Mouse (Mus musculus) C2C12 (cell line): ENCODE measurements at regions not wholly inside any gene's neighbourhood (a gene's known extent, or its start where the extent isn't known, plus 50 kb on each side); places are given as distances from the start of the nearest gene placed in this dataset.

Source experiments
- H3K27me3 ChIP-seq: one replicate; pipeline ENCODE4 v1.6.1; 2011; ENCODE audit not compliant: control insufficient read depth, insufficient read depth, insufficient read length
- H3K36me3 ChIP-seq: one replicate; pipeline ENCODE4 v1.6.1; 2011; ENCODE audit not compliant: control insufficient read depth, insufficient read depth
- H3K4me3 ChIP-seq: one replicate; pipeline ENCODE4 v1.5.1; 2011; ENCODE audit warnings: mild to moderate bottlenecking, control low read depth; ENCODE audit not compliant: poor library complexity, insufficient read depth, severe bottlenecking
- H3K79me2 ChIP-seq: one replicate; pipeline ENCODE4 v1.6.1; 2011; ENCODE audit not compliant: control insufficient read depth, insufficient read depth
- H3K79me3 ChIP-seq: one replicate; pipeline ENCODE4 v1.6.1; 2011; ENCODE audit warnings: low read depth, control low read depth
- H3ac ChIP-seq: one replicate; pipeline ENCODE3; 2011; ENCODE audit warnings: low read depth; ENCODE audit not compliant: control insufficient read depth, insufficient read length
- CEBPB ChIP-seq: IDR thresholded peaks from one replicate; pipeline ENCODE4 v1.6.1; 2011; ENCODE audit warnings: low read depth, mild to moderate bottlenecking, control low read depth, moderate library complexity
- CTCF ChIP-seq: IDR thresholded peaks from one replicate; pipeline ENCODE4 v1.5.1; 2011; ENCODE audit not compliant: control insufficient read depth, insufficient read depth, insufficient read length
- FOSL1 ChIP-seq: IDR thresholded peaks from one replicate; pipeline ENCODE4 v1.8.0; 2011; ENCODE audit warnings: mild to moderate bottlenecking, low read length; ENCODE audit not compliant: poor library complexity, insufficient read depth, severe bottlenecking
- MAX ChIP-seq: IDR thresholded peaks from one replicate; pipeline ENCODE4 v1.6.1; 2011; ENCODE audit warnings: mild to moderate bottlenecking, control low read depth
- MYOD1 ChIP-seq: IDR thresholded peaks from one replicate; pipeline ENCODE4 v1.6.1; 2011; ENCODE audit warnings: low read depth; ENCODE audit not compliant: control insufficient read depth, insufficient read length
- MYOG ChIP-seq: IDR thresholded peaks from one replicate; pipeline ENCODE4 v1.6.1; 2011; ENCODE audit not compliant: control insufficient read depth, insufficient read length; ENCODE audit errors: extremely low read depth
- USF1 ChIP-seq: IDR thresholded peaks from one replicate; pipeline ENCODE4 v1.6.1; 2011; ENCODE audit warnings: low read depth, mild to moderate bottlenecking, control low read depth, moderate library complexity

- Histone ChIP-seq H3K36me3 (no peaks in the 10 kb centered on the region), H3ac (no peak overlapping the region)
- TF ChIP-seq MYOD1, result no peak
Observed at GRCm38 (mm10) chr9:31794911-31795310, 118.4 kb downstream of the Barx2 start.

DNA sequence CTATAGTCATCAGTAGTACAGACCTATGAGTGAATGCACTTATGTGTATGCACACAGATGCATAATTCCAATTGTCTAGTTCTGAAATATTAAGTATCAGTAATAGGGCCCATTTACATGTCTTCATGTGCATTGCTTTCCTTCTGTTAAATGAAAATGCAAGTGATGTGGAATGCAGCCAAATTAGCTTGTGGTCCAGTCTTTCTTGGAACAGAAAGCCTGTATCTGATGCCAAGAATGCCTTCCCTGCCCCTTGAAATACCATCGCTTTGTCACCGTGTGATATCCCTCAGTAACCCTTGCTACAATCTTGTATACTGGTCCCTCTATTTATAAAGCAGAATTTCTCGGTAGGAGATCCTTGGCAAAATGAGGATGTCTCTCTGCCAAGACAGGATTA lies 137.3 kb downstream of the Barx2 start:
- no peak overlapping the region for H3ac ChIP-seq
- no peaks in the 10 kb centered on the region for H3K27me3 ChIP-seq
- no peaks in the 10 kb centered on the region for H3K36me3 ChIP-seq
- no peak overlapping the region for H3K4me3 ChIP-seq
- no peaks in the 10 kb centered on the region for H3K79me3 ChIP-seq
- no peak for TF ChIP-seq MAX
- no peak for TF ChIP-seq CEBPB
- no peak for TF ChIP-seq CTCF
- TF ChIP-seq FOSL1, result no peak
- TF ChIP-seq MYOD1, result no peak
- no peak for TF ChIP-seq MYOG
- TF ChIP-seq USF1, result no peak
- H3K79me2 ChIP-seq, result no peaks in the 10 kb centered on the region

More at GRCm38 (mm10) chr9:31794911-31795310, 118.4 kb downstream of the Barx2 start:
- Histone ChIP-seq H3K4me3 (no peak overlapping the region), H3K79me2 (no peaks in the 10 kb centered on the region), H3K79me3 (no peaks in the 10 kb centered on the region), H3K27me3 (no peaks in the 10 kb centered on the region)

DNA sequence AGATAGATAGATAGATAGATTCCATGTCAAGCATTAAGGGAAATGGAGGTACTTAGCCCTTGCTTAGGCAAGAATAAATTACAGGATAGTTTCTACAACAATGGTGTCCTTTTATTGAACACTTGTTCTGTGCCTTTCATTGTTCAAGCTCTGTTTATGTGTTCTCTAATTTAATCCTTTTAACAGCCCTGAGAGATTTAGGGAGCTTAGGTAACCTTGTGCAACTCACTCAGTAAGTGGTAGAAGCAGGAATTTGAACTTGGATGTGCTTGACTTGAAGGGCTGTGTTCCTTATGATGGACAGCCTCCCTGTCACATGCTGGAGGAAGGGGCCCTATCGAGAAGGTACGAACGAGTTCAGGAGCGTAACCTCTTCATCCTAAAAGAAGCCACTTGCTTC lies 147.9 kb downstream of the Barx2 start:
- Histone ChIP-seq H3K79me2 (no peaks in the 10 kb centered on the region), H3K79me3 (no peaks in the 10 kb centered on the region), H3K27me3 (no peaks in the 10 kb centered on the region), H3K36me3 (no peaks in the 10 kb centered on the region), H3ac (no peak overlapping the region), H3K4me3 (no peak overlapping the region)
- TF ChIP-seq USF1 (no peak), MAX (no peak), CTCF (no peak), MYOD1 (no peak), MYOG (no peak), CEBPB (no peak), FOSL1 (no peak)

- Histone ChIP-seq H3K36me3 (no peaks in the 10 kb centered on the region), H3ac (no peak overlapping the region), H3K79me3 (no peaks in the 10 kb centered on the region), H3K79me2 (no peaks in the 10 kb centered on the region), H3K4me3 (no peak overlapping the region), H3K27me3 (no peaks in the 10 kb centered on the region)
- no peak for TF ChIP-seq CEBPB
- no peak for TF ChIP-seq MYOD1
- TF ChIP-seq MYOG, result no peak
- TF ChIP-seq CTCF, result no peak
- TF ChIP-seq USF1, result no peak
- TF ChIP-seq FOSL1, result no peak
- no peak for TF ChIP-seq MAX
Observed at GRCm38 (mm10) chr9:31757894-31758561, 155.2 kb downstream of the Barx2 start.

- H3K79me3 ChIP-seq, result no peaks in the 10 kb centered on the region
- no peaks in the 10 kb centered on the region for H3K27me3 ChIP-seq
- H3K4me3 ChIP-seq, result no peak overlapping the region
- no peak overlapping the region for H3ac ChIP-seq
- TF ChIP-seq MYOG, result no peak
- no peak for TF ChIP-seq CTCF
- no peak for TF ChIP-seq FOSL1
- no peak for TF ChIP-seq CEBPB
- no peak for TF ChIP-seq USF1
- TF ChIP-seq MYOD1, result no peak
- no peak for TF ChIP-seq MAX
- no peaks in the 10 kb centered on the region for H3K79me2 ChIP-seq
- no peaks in the 10 kb centered on the region for H3K36me3 ChIP-seq
Observed at GRCm38 (mm10) chr9:31730443-31730842, 182.8 kb downstream of the Barx2 start.

DNA sequence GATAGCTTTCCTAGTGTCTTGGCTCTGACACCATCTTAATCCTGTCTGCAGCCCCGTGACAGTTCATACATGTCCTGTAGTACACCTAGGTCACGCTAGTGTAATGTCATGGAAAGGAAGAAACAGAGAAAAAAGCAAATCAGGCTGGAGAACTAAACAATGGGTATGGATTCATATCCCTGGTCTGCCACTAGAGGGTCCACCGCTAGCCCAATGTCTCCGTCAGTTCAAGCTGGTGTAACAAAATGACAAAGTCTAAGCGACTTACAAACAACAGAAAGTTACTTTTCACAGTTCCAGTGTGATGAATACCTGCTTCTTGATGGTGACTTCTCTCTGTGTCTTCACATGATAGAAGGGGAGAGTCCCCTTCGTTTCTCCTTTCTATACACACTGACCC lies 194.0 kb downstream of the Barx2 start:
- H3ac ChIP-seq, result no peak overlapping the region
- no peaks in the 10 kb centered on the region for H3K79me3 ChIP-seq
- no peaks in the 10 kb centered on the region for H3K79me2 ChIP-seq
- no peak overlapping the region for H3K4me3 ChIP-seq
- no peaks in the 10 kb centered on the region for H3K27me3 ChIP-seq
- H3K36me3 ChIP-seq, result no peaks in the 10 kb centered on the region
- TF ChIP-seq FOSL1 (no peak), MAX (no peak), USF1 (no peak), CEBPB (no peak), CTCF (no peak), MYOD1 (no peak), MYOG (no peak)
